Mouse (Mus musculus) E14TG2a.4 (cell line): ENCODE results near the gene Wwc2.

Source experiments
- CTCF ChIP-seq: conservative IDR thresholded peaks from 2 replicates; pipeline ENCODE4 v1.5.1; 2014; ENCODE audit warnings: low read length
- NANOG ChIP-seq: IDR thresholded peaks from 2 replicates; pipeline ENCODE4 v1.6.1; 2014; ENCODE audit warnings: borderline replicate concordance, low read length, mixed read lengths
- POU5F1 ChIP-seq: IDR thresholded peaks from 2 replicates; pipeline ENCODE4 v1.6.1; 2014; ENCODE audit warnings: low read length, borderline replicate concordance

GRCm38 (mm10) chr8:47843651-47844050 is 147.1 kb downstream of the Wwc2 start:
- no peak for TF ChIP-seq NANOG
- TF ChIP-seq CTCF = no peak
- no peak for TF ChIP-seq POU5F1
